Mouse (Mus musculus) hindbrain, embryonic 15.5 days (tissue): ENCODE measurements around the gene Gm9821. TPM values are rescaled to one million over a fixed set of nuclear protein-coding genes. Genes with fewer than 3 reads are reported as not detected.

Experiments used
- ATAC-seq: fragments of 200-750 bp; cut with Nextera tagmentation; 2 replicates; pipeline ENCODE4 v1.8.0; 2017; ENCODE audit warnings: low read depth, moderate number of reproducible peaks, moderate TSS enrichment; ENCODE audit not compliant: low FRiP score
- H3K27ac ChIP-seq: fragments of 300-500 bp; sonication (generic); replicated peaks from 2 replicates; pipeline ENCODE4 v1.5.1; 2015; ENCODE audit warnings: mild to moderate bottlenecking, inconsistent platforms
- H3K27me3 ChIP-seq: fragments of 300-500 bp; sonication (generic); 2 replicates; pipeline ENCODE4 v1.6.1; 2015; ENCODE audit warnings: control low read depth, inconsistent platforms
- H3K36me3 ChIP-seq: fragments of 300-500 bp; sonication (generic); 2 replicates; pipeline ENCODE4 v1.6.1; 2015; ENCODE audit warnings: control low read depth, inconsistent platforms
- H3K4me1 ChIP-seq: fragments of 300-500 bp; sonication (generic); replicated peaks from 2 replicates; pipeline ENCODE4 v1.6.1; 2015; ENCODE audit warnings: control low read depth, inconsistent platforms
- H3K4me2 ChIP-seq: fragments of 300-500 bp; sonication (generic); 2 replicates; pipeline ENCODE4 v1.6.1; 2015; ENCODE audit warnings: moderate library complexity, mild to moderate bottlenecking, inconsistent platforms
- H3K4me3 ChIP-seq: fragments of 300-500 bp; sonication (generic); 2 replicates; pipeline ENCODE4 v1.5.1; 2015; ENCODE audit warnings: mild to moderate bottlenecking, inconsistent platforms
- H3K9ac ChIP-seq: fragments of 300-500 bp; sonication (generic); 2 replicates; pipeline ENCODE4 v1.6.1; 2015; ENCODE audit warnings: inconsistent platforms
- H3K9me3 ChIP-seq: fragments of 300-500 bp; sonication (generic); 2 replicates; pipeline ENCODE4 v1.6.1; 2016; ENCODE audit warnings: control low read depth, inconsistent platforms
- WGBS: fragments of 180-500 bp; shearing (Covaris S2); methylation state at CpG from one replicate; pipeline ENCODE4 v1.1.7; 2015; 5-methylcytosine and 5-hydroxymethylcytosine counted together
- polyA plus RNA-seq: library from polyadenylated mRNA; unstranded; fragments of >200 nt; fragmentation: Nextera tagmentation; extraction: Ambion mirVana; gene quantifications from 2 replicates; pipeline ENCODE4 v1.2.1, GENCODE M21; 2015

Gm9821 gene
- polyA plus RNA-seq, 1 experiment from 2014 or later: 0.32 TPM

- Histone ChIP-seq H3K4me1 (peaks cover 45% of the 10 kb centered on the region), H3K9ac (no peak overlapping the region), H3K36me3 (no peaks in the 10 kb centered on the region), H3K27me3 (no peaks in the 10 kb centered on the region), H3K4me2 (no peak overlapping the region), H3K27ac (no peak overlapping the region), H3K9me3 (no peaks in the 10 kb centered on the region), H3K4me3 (no peak overlapping the region)
- ATAC-seq: no peak
- WGBS: 77% methylated on average over 4 of the region's 4 CpGs
Observed at GRCm38 (mm10) chr2:91955121-91955591, 9.7 kb downstream of the Gm9821 start.

GRCm38 (mm10) chr2:91955875-91956274 is 10.4 kb downstream of the Gm9821 start:
- no peak for ATAC-seq
- Histone ChIP-seq H3K9ac (no peak overlapping the region), H3K36me3 (no peaks in the 10 kb centered on the region), H3K27me3 (no peaks in the 10 kb centered on the region), H3K4me2 (no peak overlapping the region), H3K4me1 (peaks cover 41% of the 10 kb centered on the region), H3K27ac (no peak overlapping the region), H3K9me3 (no peaks in the 10 kb centered on the region), H3K4me3 (no peak overlapping the region)
- 91% methylated on average over 6 of the region's 6 CpGs for WGBS

GRCm38 (mm10) chr2:91957096-91957495 is 11.6 kb downstream of the Gm9821 start:
- Histone ChIP-seq H3K27ac (0 out of 2 replicates have a peak overlapping the region, but pooled peaks have one; percentile 9), H3K4me3 (no peak overlapping the region), H3K9me3 (no peaks in the 10 kb centered on the region), H3K36me3 (no peaks in the 10 kb centered on the region), H3K4me1 (peaks cover 50% of the 10 kb centered on the region), H3K9ac (no peak overlapping the region), H3K27me3 (no peaks in the 10 kb centered on the region), H3K4me2 (no peak overlapping the region)
- ATAC-seq: peak; percentile 54
- 35% methylated on average over 4 of the region's 4 CpGs for WGBS

- H3K4me2 ChIP-seq: no peak overlapping the region
- ATAC-seq: no peak
- no peaks in the 10 kb centered on the region for H3K36me3 ChIP-seq
- peaks cover 57% of the 10 kb centered on the region for H3K4me1 ChIP-seq
- H3K9me3 ChIP-seq: no peaks in the 10 kb centered on the region
- no peak overlapping the region for H3K27ac ChIP-seq
- 75% methylated on average over 8 of the region's 8 CpGs for WGBS
- no peaks in the 10 kb centered on the region for H3K27me3 ChIP-seq
- no peak overlapping the region for H3K9ac ChIP-seq
- H3K4me3 ChIP-seq: no peak overlapping the region
Observed at GRCm38 (mm10) chr2:91958049-91958448, 12.5 kb downstream of the Gm9821 start.

GRCm38 (mm10) chr2:91958701-91959457 is 13.4 kb downstream of the Gm9821 start:
- no peaks in the 10 kb centered on the region for H3K36me3 ChIP-seq
- H3K27ac ChIP-seq: peak overlapping the region; percentile 9; the same call in 1 of the 2 replicates
- no peak for ATAC-seq
- H3K9me3 ChIP-seq: no peaks in the 10 kb centered on the region
- H3K9ac ChIP-seq: no peak overlapping the region
- WGBS: 53% methylated on average over 10 of the region's 10 CpGs
- H3K4me1 ChIP-seq: peaks cover 54% of the 10 kb centered on the region
- no peak overlapping the region for H3K4me2 ChIP-seq
- H3K27me3 ChIP-seq: no peaks in the 10 kb centered on the region
- no peak overlapping the region for H3K4me3 ChIP-seq

- no peak for ATAC-seq
- H3K4me2 ChIP-seq: no peak overlapping the region
- peaks cover 54% of the 10 kb centered on the region for H3K4me1 ChIP-seq
- no peaks in the 10 kb centered on the region for H3K36me3 ChIP-seq
- H3K9ac ChIP-seq: no peak overlapping the region
- 0 out of 2 replicates have a peak overlapping the region, but pooled peaks have one; percentile 9 for H3K27ac ChIP-seq
- no peak overlapping the region for H3K4me3 ChIP-seq
- H3K9me3 ChIP-seq: no peaks in the 10 kb centered on the region
- H3K27me3 ChIP-seq: no peaks in the 10 kb centered on the region; the same call in 1 of the 2 replicates
- 63% methylated on average over 11 of the region's 11 CpGs for WGBS
Observed at GRCm38 (mm10) chr2:91959544-91960410, 14.3 kb downstream of the Gm9821 start.

- ATAC-seq: no peak
Observed at GRCm38 (mm10) chr2:91960459-91960858, 15.0 kb downstream of the Gm9821 start.

GRCm38 (mm10) chr2:91961901-91962761 is 16.6 kb downstream of the Gm9821 start:
- H3K36me3 ChIP-seq: no peaks in the 10 kb centered on the region
- peak overlapping the region; percentile 85 for H3K9ac ChIP-seq
- WGBS: 74% methylated on average over 4 of the region's 4 CpGs
- ATAC-seq: no peak
- no peak overlapping the region for H3K27ac ChIP-seq
- H3K9me3 ChIP-seq: no peaks in the 10 kb centered on the region
- H3K4me1 ChIP-seq: peaks cover 45% of the 10 kb centered on the region
- H3K4me3 ChIP-seq: peak overlapping the region; percentile 84
- H3K27me3 ChIP-seq: no peaks in the 10 kb centered on the region; the same call in 1 of the 2 replicates
- H3K4me2 ChIP-seq: peak overlapping the region; percentile 61

More at GRCm38 (mm10) chr2:91960459-91960858, 15.0 kb downstream of the Gm9821 start:
- no peaks in the 10 kb centered on the region for H3K36me3 ChIP-seq
- H3K4me2 ChIP-seq: no peak overlapping the region
- no peak overlapping the region for H3K4me3 ChIP-seq
- H3K9ac ChIP-seq: no peak overlapping the region
- H3K27me3 ChIP-seq: no peaks in the 10 kb centered on the region; the same call in 1 of the 2 replicates
- no peak overlapping the region for H3K27ac ChIP-seq
- no peaks in the 10 kb centered on the region for H3K9me3 ChIP-seq
- 89% methylated on average over 5 of the region's 5 CpGs for WGBS
- peaks cover 49% of the 10 kb centered on the region for H3K4me1 ChIP-seq

GRCm38 (mm10) chr2:91962864-91963401 is 17.4 kb downstream of the Gm9821 start:
- peaks cover 38% of the 10 kb centered on the region for H3K4me1 ChIP-seq
- WGBS: under 1% methylated on average over 39 of the region's 39 CpGs
- H3K9ac ChIP-seq: peak overlapping the region; percentile 85
- no peaks in the 10 kb centered on the region for H3K9me3 ChIP-seq
- H3K4me2 ChIP-seq: peak overlapping the region; percentile 61
- no peaks in the 10 kb centered on the region; the same call in 1 of the 2 replicates for H3K27me3 ChIP-seq
- peak; percentile 33; the same call in 1 of the 2 replicates for ATAC-seq
- H3K27ac ChIP-seq: peak overlapping the region; percentile 78
- H3K36me3 ChIP-seq: no peaks in the 10 kb centered on the region
- peak overlapping the region; percentile 84 for H3K4me3 ChIP-seq

GRCm38 (mm10) chr2:91963443-91963932 is 18.0 kb downstream of the Gm9821 start:
- Histone ChIP-seq H3K4me3 (peak overlapping the region; percentile 84), H3K4me1 (peaks cover 36% of the 10 kb centered on the region), H3K27ac (peak overlapping the region; percentile 78), H3K4me2 (peak overlapping the region; percentile 61), H3K9ac (peak overlapping the region; percentile 85), H3K9me3 (no peaks in the 10 kb centered on the region), H3K27me3 (no peaks in the 10 kb centered on the region; the same call in 1 of the 2 replicates), H3K36me3 (no peaks in the 10 kb centered on the region)
- peak; percentile 93 for ATAC-seq
- 2% methylated on average over 19 of the region's 57 CpGs for WGBS
